8 mouse cellular contexts compared by ENCODE assay signal in the genomic region with DNA sequence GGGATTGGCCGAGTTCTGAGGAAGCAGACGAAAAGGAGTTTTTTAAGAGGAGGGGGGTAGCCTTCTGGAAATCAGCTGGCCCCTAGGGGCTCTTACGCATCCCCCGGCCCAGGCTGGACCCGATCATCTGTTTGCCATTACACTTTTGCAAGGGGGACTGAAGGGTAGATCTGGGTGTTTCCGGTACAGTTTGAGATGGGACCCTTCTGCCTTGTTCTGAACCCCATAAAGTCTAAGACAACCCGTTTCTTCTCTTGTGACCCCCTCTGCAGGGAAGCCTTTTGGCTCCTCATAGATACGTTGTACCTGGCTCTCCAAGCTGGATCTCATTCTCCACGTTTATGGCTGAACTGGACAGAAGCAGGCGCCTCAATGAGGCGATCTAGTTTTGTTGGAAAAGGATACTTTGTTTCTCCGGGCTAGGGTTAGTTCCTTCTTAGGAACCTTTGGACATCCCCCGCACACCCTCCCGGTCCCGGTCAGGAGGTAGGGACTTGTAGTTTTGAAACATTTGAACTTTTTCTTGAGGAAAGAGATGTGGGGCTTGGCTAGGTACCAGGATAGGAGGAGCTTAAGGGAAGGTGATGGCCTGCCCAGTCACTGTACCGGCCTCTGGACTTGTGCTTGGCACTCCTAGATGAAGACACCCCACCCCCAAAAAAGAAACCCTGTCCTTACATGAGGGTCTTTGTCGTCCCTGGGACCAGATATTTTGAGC. TPM values are rescaled to one million over a fixed set of nuclear protein-coding genes. Genes with fewer than 3 reads are reported as not detected.
DNase-seq lines count a peak whose midpoint lies in the region; ATAC-seq and TF ChIP-seq lines count a peak whose summit lies in the region.

No protein-coding gene starts in this region.

- peak overlapping the region; percentile 89 for H3K4me2 ChIP-seq in hindbrain, embryonic 11.5 days (replicated peaks; ENCODE audit: low read depth, low read length)
- peak overlapping the region; percentile 63 for H3K4me2 ChIP-seq in limb, embryonic 14.5 days (replicated peaks; ENCODE audit: low read depth, low read length, severe bottlenecking)
- H3K4me2 ChIP-seq in neural tube, embryonic 14.5 days (ENCODE audit: low read depth, low read length), result peak overlapping the region; percentile 90

- WGBS in hindbrain, embryonic 11.5 days, result 7% methylated on average over 17 of the region's 17 CpGs
- 4% methylated on average over 17 of the region's 17 CpGs for WGBS in limb, embryonic 14.5 days
- WGBS in neural tube, embryonic 14.5 days, result 6% methylated on average over 17 of the region's 17 CpGs

- TF ChIP-seq CTCF in gastrocnemius, adult 2 months (IDR thresholded peaks at IDR 0.05), result no peak

- H3K4me1 ChIP-seq in brown adipose tissue, adult 24 weeks (ENCODE audit: control insufficient read depth, insufficient read depth, insufficient read length, low read length), result peaks cover 26% of the 10 kb centered on the region
- H3K4me1 ChIP-seq in hindbrain, embryonic 11.5 days (replicated peaks; ENCODE audit: control insufficient read depth, insufficient read depth, low read length), result peaks cover 15% of the 10 kb centered on the region
- H3K4me1 ChIP-seq in limb, embryonic 14.5 days (ENCODE audit: control insufficient read depth, insufficient read depth, low read length), result peaks cover 41% of the 10 kb centered on the region
- peaks cover 38% of the 10 kb centered on the region for H3K4me1 ChIP-seq in neural tube, embryonic 14.5 days (ENCODE audit: control insufficient read depth, insufficient read depth, low read length)

- H3K9me3 ChIP-seq in hindbrain, embryonic 11.5 days (ENCODE audit: control insufficient read depth, low read length), result no peaks in the 10 kb centered on the region
- no peaks in the 10 kb centered on the region for H3K9me3 ChIP-seq in limb, embryonic 14.5 days (ENCODE audit: control insufficient read depth, low read length)
- no peaks in the 10 kb centered on the region for H3K9me3 ChIP-seq in neural tube, embryonic 14.5 days (ENCODE audit: control insufficient read depth, low read length)

- no peaks in the 10 kb centered on the region for H3K36me3 ChIP-seq in hindbrain, embryonic 11.5 days (ENCODE audit: control insufficient read depth, insufficient read depth, low read length)
- H3K36me3 ChIP-seq in limb, embryonic 14.5 days (ENCODE audit: control insufficient read depth, insufficient read depth, low read length), result peaks cover 4% of the 10 kb centered on the region; the same call in 1 of the 2 replicates
- H3K36me3 ChIP-seq in neural tube, embryonic 14.5 days (ENCODE audit: control insufficient read depth, insufficient read depth, low read length), result no peaks in the 10 kb centered on the region

- DNase-seq in gastrocnemius, adult 2 months, result no peak
- DNase-seq in gastrocnemius, postnatal 4 days (ENCODE audit: low spot score in 2 of 2), result no peak
- DNase-seq in hindbrain, embryonic 11.5 days (ENCODE audit: low spot score), result peak; percentile 71
- DNase-seq in limb, embryonic 14.5 days (ENCODE audit: low spot score), result no peak
- no peak for DNase-seq in frontal cortex, postnatal 36 days (ENCODE audit: low spot score in 2 of 2)
- no peak for DNase-seq in right cerebral cortex, adult 18-20 months

- ATAC-seq in hindbrain, embryonic 11.5 days (ENCODE audit: low FRiP score), result no peak
- ATAC-seq in limb, embryonic 14.5 days (ENCODE audit: low FRiP score, low read depth), result no peak
- no peak for ATAC-seq in neural tube, embryonic 14.5 days (ENCODE audit: low read depth)

- H3K27ac ChIP-seq in gastrocnemius, adult 2 months, result peak overlapping the region; percentile 97
- H3K27ac ChIP-seq in brown adipose tissue, adult 24 weeks (replicated peaks; ENCODE audit: low read depth, low read length), result peak overlapping the region; percentile 95
- peak overlapping the region; percentile 89 for H3K27ac ChIP-seq in hindbrain, embryonic 11.5 days (ENCODE audit: low read depth, low read length)
- H3K27ac ChIP-seq in limb, embryonic 14.5 days (replicated peaks; ENCODE audit: low read depth, low read length), result peak overlapping the region; percentile 91
- H3K27ac ChIP-seq in neural tube, embryonic 14.5 days (ENCODE audit: low read depth, low read length), result peak overlapping the region; percentile 86

- intact Hi-C loops in gastrocnemius, adult 2 months (cut with DNase I), result no loop called here

- no peaks in the 10 kb centered on the region for H3K27me3 ChIP-seq in hindbrain, embryonic 11.5 days (ENCODE audit: control insufficient read depth, insufficient read depth, low read length)
- H3K27me3 ChIP-seq in limb, embryonic 14.5 days (ENCODE audit: control insufficient read depth, insufficient read depth, low read length), result no peaks in the 10 kb centered on the region
- no peaks in the 10 kb centered on the region; the same call in 1 of the 2 replicates for H3K27me3 ChIP-seq in neural tube, embryonic 14.5 days (ENCODE audit: control insufficient read depth, insufficient read depth, low read length)

- peak overlapping the region; percentile 99 for H3K4me3 ChIP-seq in gastrocnemius, adult 2 months
- H3K4me3 ChIP-seq in brown adipose tissue, adult 24 weeks (ENCODE audit: insufficient read depth, low read depth, low read length), result peak overlapping the region; percentile 99
- peak overlapping the region; percentile 92 for H3K4me3 ChIP-seq in hindbrain, embryonic 11.5 days (ENCODE audit: low read depth, low read length)
- peak overlapping the region; percentile 73 for H3K4me3 ChIP-seq in limb, embryonic 14.5 days (replicated peaks; ENCODE audit: low read length)
- H3K4me3 ChIP-seq in neural tube, embryonic 14.5 days (ENCODE audit: low read depth, low read length), result peak overlapping the region; percentile 93

- TF ChIP-seq POLR2A in limb, embryonic 14.5 days (IDR thresholded peaks at IDR 0.05; ENCODE audit: borderline replicate concordance, extremely low read depth, insufficient read depth, insufficient read length), result no peak

- peak overlapping the region; percentile 91 for H3K9ac ChIP-seq in hindbrain, embryonic 11.5 days (ENCODE audit: low read depth, low read length)
- peak overlapping the region; percentile 79 for H3K9ac ChIP-seq in limb, embryonic 14.5 days (ENCODE audit: low read depth, low read length, severe bottlenecking)
- peak overlapping the region; percentile 91 for H3K9ac ChIP-seq in neural tube, embryonic 14.5 days (replicated peaks; ENCODE audit: low read depth, low read length)

RNA-seq across cellular contexts. Expression of a gene that starts 2.0 kb away (rescaled TPM):
- 10 to 100 TPM; 10.0 to 16.8 TPM for total RNA-seq in gastrocnemius, adult 2 months (2021)
- total RNA-seq in gastrocnemius, postnatal 4 days (2021), result 10 to 100 TPM; 82.0 to 99.0 TPM
- polyA plus RNA-seq in brown adipose tissue, adult 24 weeks (2012; ENCODE audit: insufficient read depth, insufficient read length, missing spikeins), result 56.3 and 58.1 TPM in 2 replicates
- 45.8 and 61.1 TPM in 2 replicates for polyA plus RNA-seq in hindbrain, embryonic 11.5 days (2014; fragmentation: Nextera tagmentation; extraction: Ambion mirVana)
- 105 and 120 TPM in 2 replicates for polyA plus RNA-seq in limb, embryonic 14.5 days (2012; rRNA removed)
- polyA plus RNA-seq in limb, embryonic 14.5 days (2014; fragmentation: Nextera tagmentation; extraction: Ambion mirVana), result 95.7 and 103 TPM in 2 replicates
- 82.9 and 99.8 TPM in 2 replicates for polyA plus RNA-seq in neural tube, embryonic 14.5 days (2014; fragmentation: Nextera tagmentation; extraction: Ambion mirVana)

RNA-seq across cellular contexts. Expression of a gene that starts 18.6 kb away (rescaled TPM):
- 100 to 1,000 TPM; 385 to 521 TPM for total RNA-seq in gastrocnemius, adult 2 months (2021)
- 100 to 1,000 TPM; 976 to 983 TPM for total RNA-seq in gastrocnemius, postnatal 4 days (2021)
- 268 and 348 TPM in 2 replicates for polyA plus RNA-seq in brown adipose tissue, adult 24 weeks (2012; ENCODE audit: insufficient read depth, insufficient read length, missing spikeins)
- polyA plus RNA-seq in hindbrain, embryonic 11.5 days (2014; fragmentation: Nextera tagmentation; extraction: Ambion mirVana), result 437 and 458 TPM in 2 replicates
- polyA plus RNA-seq in limb, embryonic 14.5 days (2012; rRNA removed), result 456 and 903 TPM in 2 replicates
- polyA plus RNA-seq in limb, embryonic 14.5 days (2014; fragmentation: Nextera tagmentation; extraction: Ambion mirVana), result 730 and 764 TPM in 2 replicates
- 347 and 366 TPM in 2 replicates for polyA plus RNA-seq in neural tube, embryonic 14.5 days (2014; fragmentation: Nextera tagmentation; extraction: Ambion mirVana)

RNA-seq across cellular contexts. Expression of a gene that starts 25.1 kb away (rescaled TPM):
- total RNA-seq in gastrocnemius, adult 2 months (2021), result under 1 TPM; 0.39 to 0.56 TPM
- not detected for total RNA-seq in gastrocnemius, postnatal 4 days (2021)
- polyA plus RNA-seq in brown adipose tissue, adult 24 weeks (2012; ENCODE audit: insufficient read depth, insufficient read length, missing spikeins), result not detected in 2 replicates
- polyA plus RNA-seq in hindbrain, embryonic 11.5 days (2014; fragmentation: Nextera tagmentation; extraction: Ambion mirVana), result 0.39 and 0.60 TPM in 2 replicates
- polyA plus RNA-seq in limb, embryonic 14.5 days (2012; rRNA removed), result 0.34 TPM in 1 of 2 replicates, not detected in the other
- polyA plus RNA-seq in limb, embryonic 14.5 days (2014; fragmentation: Nextera tagmentation; extraction: Ambion mirVana), result 0.35 TPM in 1 of 2 replicates, not detected in the other
- 0.36 TPM in 1 of 2 replicates, not detected in the other for polyA plus RNA-seq in neural tube, embryonic 14.5 days (2014; fragmentation: Nextera tagmentation; extraction: Ambion mirVana)

RNA-seq across cellular contexts. Expression of a gene that starts 34.5 kb away (rescaled TPM):
- 1 to 10 TPM; 6.2 to 6.5 TPM for total RNA-seq in gastrocnemius, adult 2 months (2021)
- 10 to 100 TPM; 13.4 to 13.5 TPM for total RNA-seq in gastrocnemius, postnatal 4 days (2021)
- 5.8 and 7.1 TPM in 2 replicates for polyA plus RNA-seq in brown adipose tissue, adult 24 weeks (2012; ENCODE audit: insufficient read depth, insufficient read length, missing spikeins)
- polyA plus RNA-seq in hindbrain, embryonic 11.5 days (2014; fragmentation: Nextera tagmentation; extraction: Ambion mirVana), result 13.1 and 17.0 TPM in 2 replicates
- polyA plus RNA-seq in limb, embryonic 14.5 days (2012; rRNA removed), result 20.6 and 22.0 TPM in 2 replicates
- polyA plus RNA-seq in limb, embryonic 14.5 days (2014; fragmentation: Nextera tagmentation; extraction: Ambion mirVana), result 11.6 and 11.7 TPM in 2 replicates
- 13.8 and 13.9 TPM in 2 replicates for polyA plus RNA-seq in neural tube, embryonic 14.5 days (2014; fragmentation: Nextera tagmentation; extraction: Ambion mirVana)

RNA-seq across cellular contexts. Expression of a gene that starts 39.7 kb away (rescaled TPM):
- under 1 TPM; 0.23 to 0.50 TPM for total RNA-seq in gastrocnemius, adult 2 months (2021)
- total RNA-seq in gastrocnemius, postnatal 4 days (2021), result 1 to 10 TPM; 1.0 to 2.4 TPM
- polyA plus RNA-seq in brown adipose tissue, adult 24 weeks (2012; ENCODE audit: insufficient read depth, insufficient read length, missing spikeins), result 0.59 and 2.0 TPM in 2 replicates
- 15.1 TPM in 2 replicates for polyA plus RNA-seq in hindbrain, embryonic 11.5 days (2014; fragmentation: Nextera tagmentation; extraction: Ambion mirVana)
- polyA plus RNA-seq in limb, embryonic 14.5 days (2012; rRNA removed), result 12.4 and 13.3 TPM in 2 replicates
- 5.3 and 7.2 TPM in 2 replicates for polyA plus RNA-seq in limb, embryonic 14.5 days (2014; fragmentation: Nextera tagmentation; extraction: Ambion mirVana)
- 39.8 and 53.5 TPM in 2 replicates for polyA plus RNA-seq in neural tube, embryonic 14.5 days (2014; fragmentation: Nextera tagmentation; extraction: Ambion mirVana)
